24 mouse cellular contexts compared by ENCODE assay signal in the genomic region with DNA sequence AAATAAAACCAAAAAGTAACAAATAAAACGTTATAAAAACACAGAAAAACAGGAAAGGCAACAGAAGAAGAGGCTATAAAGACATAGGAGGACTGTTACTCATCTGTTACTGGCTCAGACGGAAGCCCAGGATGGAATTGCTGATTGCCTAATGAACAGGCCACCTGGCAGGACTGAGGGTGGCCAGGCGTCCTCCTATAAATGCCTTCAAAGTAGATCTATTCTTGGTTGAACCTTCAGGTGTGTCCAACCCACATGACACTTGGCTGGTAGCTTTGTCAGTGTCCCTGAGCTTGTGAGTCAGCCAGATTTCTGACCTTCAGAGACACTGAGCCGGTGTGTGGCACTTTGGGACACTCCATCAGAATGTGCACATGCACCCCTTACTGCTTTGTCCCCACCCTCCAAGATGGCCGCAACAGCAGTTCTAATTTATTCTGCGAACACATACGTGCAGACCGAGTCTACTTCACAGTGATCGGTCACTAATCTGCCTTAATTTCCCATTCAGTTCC.
DNase-seq lines count a peak whose midpoint lies in the region; ATAC-seq and TF ChIP-seq lines count a peak whose summit lies in the region.
"Had no signal": no experiment of that assay in that cellular context is flagged by ENCODE, and none has a peak within 500 bp of the region (broad histone marks: within the 10 kb centered on the region; RNA-seq: fewer than 3 reads in every experiment).

No protein-coding gene starts in this region.

- H3K27ac ChIP-seq in layer of hippocampus, adult 2 months, result no peak overlapping the region
- H3K27ac ChIP-seq: embryonic facial prominence, embryonic 12.5 days; heart, embryonic 13.5 days; hindbrain, postnatal 0 days; kidney, embryonic 15.5 days; limb, embryonic 13.5 days; liver, embryonic 12.5 days; neural tube, embryonic 12.5 days had no signal

- DNase-seq in cerebellum, postnatal 4 days (ENCODE audit: low spot score in 2 of 2), result no peak
- peak; percentile 20 for DNase-seq in adrenal gland, postnatal 14 days
- peak; percentile 45 for DNase-seq in brain, adult 2 months (ENCODE audit: low read depth, low spot score)
- DNase-seq in cerebellum, postnatal 10 days, result peak; percentile 17 to 30
- DNase-seq in thymus, postnatal 14 days, result no peak
- no peak for DNase-seq in layer of hippocampus, adult 2 months (ENCODE audit: low spot score in 2 of 2)
- DNase-seq: heart, postnatal 14 days; kidney, postnatal 36 days; lung, adult 18-20 months; lung, postnatal 14 days; midbrain, embryonic 14.5 days; retina, postnatal 1 day; right cerebral cortex, postnatal 25 days; spleen, adult 18-20 months had no signal

- TF ChIP-seq CTCF in layer of hippocampus, adult 2 months (conservative IDR thresholded peaks at IDR 0.05), result no peak

- no peak overlapping the region for H3K4me3 ChIP-seq in layer of hippocampus, adult 2 months
- H3K4me3 ChIP-seq: embryonic facial prominence, embryonic 12.5 days; heart, embryonic 13.5 days; kidney, embryonic 15.5 days; limb, embryonic 13.5 days; liver, embryonic 12.5 days; megakaryocyte, embryonic 14.5 days; neural tube, embryonic 12.5 days had no signal

- peak; percentile 67 for ATAC-seq in cerebellum, adult (ENCODE audit: insufficient number of reproducible peaks, low FRiP score, low TSS enrichment)
- ATAC-seq: hindbrain, postnatal 0 days; intestine, embryonic 16.5 days; liver, embryonic 12.5 days had no signal

Comparison
In these comparisons a context has a peak if more than half of its experiments do, and no peak if none do; other contexts are left out.
1. DNase-seq: peak in adrenal gland, postnatal 14 days (single experiment), brain, adult 2 months (single experiment) and cerebellum, postnatal 10 days (2 of 2); none in cerebellum, postnatal 4 days (0 of 2), thymus, postnatal 14 days (single experiment) and layer of hippocampus, adult 2 months (0 of 2).